Mouse (Mus musculus) neural tube, embryonic 12.5 days (tissue): ENCODE data around the gene Nod2. TPM values are rescaled to one million over a fixed set of nuclear protein-coding genes. Genes with fewer than 3 reads are reported as not detected.

ENCODE experiments used
- ATAC-seq: fragments of 200-750 bp; cut with Nextera tagmentation; 2 replicates; pipeline ENCODE4 v1.8.0; 2017; ENCODE audit warnings: low read depth, mild to moderate bottlenecking, moderate TSS enrichment, moderate library complexity; ENCODE audit not compliant: low FRiP score
- H3K27ac ChIP-seq: fragments of 300-500 bp; sonication (generic); 2 replicates; pipeline ENCODE4 v1.5.1; 2016
- H3K27me3 ChIP-seq: fragments of 300-500 bp; sonication (generic); replicated peaks from 2 replicates; pipeline ENCODE4 v1.6.1; 2016; ENCODE audit warnings: mild to moderate bottlenecking
- H3K36me3 ChIP-seq: fragments of 300-500 bp; sonication (generic); 2 replicates; pipeline ENCODE4 v1.6.1; 2016; ENCODE audit warnings: mild to moderate bottlenecking
- H3K4me1 ChIP-seq: fragments of 300-500 bp; sonication (generic); 2 replicates; pipeline ENCODE4 v1.6.1; 2016
- H3K4me2 ChIP-seq: fragments of 300-500 bp; sonication (generic); replicated peaks from 2 replicates; pipeline ENCODE4 v1.6.1; 2016; ENCODE audit warnings: mild to moderate bottlenecking
- H3K4me3 ChIP-seq: fragments of 300-500 bp; sonication (generic); 2 replicates; pipeline ENCODE4 v1.5.1; 2016
- H3K9ac ChIP-seq: fragments of 300-500 bp; sonication (generic); 2 replicates; pipeline ENCODE4 v1.6.1; 2016; ENCODE audit warnings: mild to moderate bottlenecking
- H3K9me3 ChIP-seq: fragments of 300-500 bp; sonication (generic); 2 replicates; pipeline ENCODE4 v1.6.1; 2016; ENCODE audit warnings: mild to moderate bottlenecking
- WGBS: fragments of 180-500 bp; shearing (Covaris S2); methylation state at CpG from one replicate; pipeline ENCODE4 v1.1.7; 2016; 5-methylcytosine and 5-hydroxymethylcytosine counted together
- polyA plus RNA-seq: library from polyadenylated mRNA; unstranded; fragments of >200 nt; fragmentation: Nextera tagmentation; extraction: Ambion mirVana; gene quantifications from 2 replicates; pipeline ENCODE4 v1.2.1, GENCODE M21; 2016

The Nod2 gene
- polyA plus RNA-seq, 1 experiment from 2014 or later, result 0.16 TPM

DNA sequence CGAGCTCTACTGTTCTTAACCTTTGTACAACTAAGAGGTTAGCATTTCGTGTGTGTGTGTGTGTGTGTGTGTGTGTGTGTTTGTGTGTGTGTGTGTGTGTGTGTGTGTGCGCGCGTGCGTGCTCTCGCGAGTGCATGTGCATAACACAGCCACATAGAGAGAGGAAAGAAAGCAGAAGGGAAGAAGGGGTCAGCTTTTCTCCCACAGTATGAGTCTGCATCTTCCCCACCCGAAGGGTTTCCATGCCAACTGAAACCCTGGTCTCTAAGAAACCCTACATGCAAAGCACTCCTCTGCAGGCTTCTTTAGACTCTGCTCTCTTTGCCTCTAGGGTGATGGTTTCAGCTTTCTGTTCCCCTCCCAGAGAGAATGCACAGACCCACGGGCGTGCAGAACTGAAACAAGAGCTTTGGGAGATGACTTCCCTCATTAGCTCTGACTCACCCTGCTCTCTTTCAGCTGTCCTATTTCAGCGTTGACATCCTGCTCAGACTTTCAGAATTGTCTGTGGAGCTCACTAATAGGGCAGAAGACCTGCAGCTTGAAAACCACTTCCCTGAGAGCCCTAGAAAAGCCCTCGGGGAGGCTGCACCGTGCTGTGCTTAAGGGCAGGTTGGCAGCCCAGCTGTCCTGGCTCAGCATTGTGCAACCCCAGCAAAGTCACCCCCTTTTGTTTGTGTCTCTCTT lies 21.4 kb downstream of the Nod2 start:
- Histone ChIP-seq H3K4me2 (no peak overlapping the region), H3K27me3 (no peaks in the 10 kb centered on the region), H3K4me1 (peaks cover 6% of the 10 kb centered on the region; the same call in 1 of the 2 replicates), H3K4me3 (no peak overlapping the region), H3K36me3 (no peaks in the 10 kb centered on the region), H3K9me3 (no peaks in the 10 kb centered on the region), H3K27ac (no peak overlapping the region), H3K9ac (no peak overlapping the region)
- 0 out of 2 replicates have a peak, but pooled peaks have one; percentile 25 for ATAC-seq
- WGBS, result 73% methylated on average over 12 of the region's 14 CpGs

DNA sequence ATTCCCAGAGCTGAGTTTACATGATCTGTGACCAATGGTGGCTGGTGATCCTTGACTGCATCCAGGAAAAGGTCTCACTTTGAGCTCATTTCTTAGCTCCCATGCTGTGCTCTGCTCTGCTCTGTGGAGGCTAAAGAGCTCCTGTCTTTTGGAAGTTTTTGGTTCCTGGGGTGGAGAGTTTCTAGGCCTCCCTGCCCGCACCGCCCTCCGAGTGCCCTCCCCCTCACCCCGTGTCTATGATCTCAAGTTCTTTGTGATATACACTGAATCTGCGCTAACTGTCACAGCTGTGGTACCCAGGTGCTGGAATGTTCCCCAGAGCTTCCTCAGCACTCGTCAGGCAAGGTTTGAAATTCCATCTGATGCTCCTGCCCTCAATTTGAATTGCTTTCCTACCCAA lies 23.7 kb downstream of the Nod2 start:
- Histone ChIP-seq H3K9ac (no peak overlapping the region), H3K4me1 (peaks cover 6% of the 10 kb centered on the region; the same call in 1 of the 2 replicates), H3K9me3 (no peaks in the 10 kb centered on the region), H3K27me3 (no peaks in the 10 kb centered on the region), H3K4me2 (no peak overlapping the region), H3K27ac (no peak overlapping the region), H3K4me3 (no peak overlapping the region), H3K36me3 (no peaks in the 10 kb centered on the region)
- ATAC-seq, result no peak
- 79% methylated on average over 6 of the region's 6 CpGs for WGBS

DNA sequence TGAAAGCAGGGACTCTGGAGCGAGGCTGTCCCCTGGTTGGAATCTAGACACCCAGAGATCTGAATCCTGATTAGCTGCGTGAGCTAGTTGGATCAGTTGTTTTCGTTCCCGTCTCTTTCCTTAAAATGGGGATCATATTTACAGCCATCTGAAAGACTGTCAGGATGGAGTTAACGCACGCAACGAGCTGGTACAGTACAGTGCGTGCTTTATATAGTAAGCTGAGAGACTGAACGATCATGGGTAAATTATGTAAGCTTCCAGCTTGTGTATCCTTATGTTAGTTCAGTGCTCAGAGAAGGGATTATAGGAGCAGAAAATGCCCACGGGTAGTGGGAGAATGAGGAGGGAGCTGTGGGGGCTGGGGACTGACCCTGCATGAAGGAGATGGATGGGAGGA lies 24.5 kb downstream of the Nod2 start:
- peaks cover 6% of the 10 kb centered on the region; the same call in 1 of the 2 replicates for H3K4me1 ChIP-seq
- H3K27me3 ChIP-seq, result no peaks in the 10 kb centered on the region
- no peak overlapping the region for H3K4me2 ChIP-seq
- no peaks in the 10 kb centered on the region for H3K9me3 ChIP-seq
- no peak overlapping the region for H3K4me3 ChIP-seq
- no peak overlapping the region for H3K27ac ChIP-seq
- H3K36me3 ChIP-seq, result no peaks in the 10 kb centered on the region
- no peak overlapping the region for H3K9ac ChIP-seq
- no peak for ATAC-seq
- WGBS, result 90% methylated on average over 10 of the region's 10 CpGs

DNA sequence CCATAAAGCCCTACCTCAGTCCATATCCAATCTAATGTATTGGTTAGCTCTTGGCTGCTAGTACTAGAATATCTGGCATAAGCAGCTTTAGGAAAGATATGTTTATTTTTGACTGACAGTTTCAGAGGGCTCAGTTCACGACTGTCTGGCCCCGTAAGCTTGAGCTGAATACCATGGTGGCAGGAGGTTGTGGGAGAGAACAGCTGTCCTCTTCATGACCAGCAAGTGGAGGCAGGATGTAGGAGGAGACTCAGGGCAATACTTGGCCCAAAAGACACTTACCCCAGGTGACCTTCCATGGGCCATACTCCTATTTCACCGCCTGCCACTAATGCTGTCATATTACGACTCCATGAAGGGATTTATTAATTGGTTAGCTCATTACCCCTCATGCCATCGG lies 26.7 kb downstream of the Nod2 start:
- Histone ChIP-seq H3K9me3 (no peaks in the 10 kb centered on the region), H3K4me2 (no peak overlapping the region), H3K4me1 (0 out of 2 replicates have a peak, but pooled peaks cover 2% of the 10 kb centered on the region), H3K4me3 (no peak overlapping the region), H3K9ac (no peak overlapping the region), H3K27ac (no peak overlapping the region), H3K36me3 (no peaks in the 10 kb centered on the region), H3K27me3 (no peaks in the 10 kb centered on the region)
- ATAC-seq, result no peak
- WGBS, result 84% methylated on average over 5 of the region's 5 CpGs

DNA sequence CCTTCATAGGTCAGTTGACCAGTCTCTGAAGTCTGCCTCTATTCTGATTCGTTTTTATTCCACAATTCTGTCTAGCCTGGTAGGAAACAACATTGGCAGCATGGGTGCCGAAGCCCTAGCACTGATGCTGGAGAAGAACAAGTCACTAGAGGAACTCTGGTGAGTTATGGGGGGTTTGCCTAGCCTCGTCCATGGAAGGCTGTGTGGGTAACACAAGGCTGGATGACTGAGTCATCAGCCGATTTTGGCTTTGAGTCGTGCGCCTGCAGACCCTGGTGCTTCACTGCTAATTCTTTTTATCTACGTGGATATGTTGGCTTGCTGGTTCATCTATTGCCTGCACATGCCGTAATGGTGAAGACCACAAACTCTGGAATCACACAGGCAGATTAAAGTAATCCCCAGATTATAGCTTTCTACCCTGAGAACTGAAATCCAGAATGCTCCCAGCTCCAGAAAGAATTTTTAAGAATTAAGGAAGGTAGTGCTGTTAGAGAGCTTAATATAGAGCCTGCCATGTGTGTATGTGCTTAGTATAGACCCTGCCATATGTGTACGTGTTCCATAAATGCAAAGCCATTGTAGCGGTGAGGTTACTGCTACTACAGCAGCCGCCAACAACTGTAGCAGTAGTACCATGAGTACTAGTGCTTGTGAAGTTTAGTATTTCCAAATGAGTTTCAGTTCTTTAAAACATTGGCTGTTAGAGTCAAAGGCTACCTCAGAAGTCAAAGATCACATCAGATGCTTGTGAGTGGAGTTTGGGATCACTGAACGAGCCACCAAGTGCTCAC lies 28.5 kb downstream of the Nod2 start:
- H3K9me3 ChIP-seq, result no peaks in the 10 kb centered on the region
- no peak overlapping the region for H3K4me2 ChIP-seq
- ATAC-seq, result no peak
- no peaks in the 10 kb centered on the region for H3K4me1 ChIP-seq
- no peaks in the 10 kb centered on the region for H3K27me3 ChIP-seq
- H3K36me3 ChIP-seq, result no peaks in the 10 kb centered on the region
- no peak overlapping the region for H3K27ac ChIP-seq
- WGBS, result 92% methylated on average over 12 of the region's 12 CpGs
- H3K4me3 ChIP-seq, result no peak overlapping the region
- H3K9ac ChIP-seq, result no peak overlapping the region

DNA sequence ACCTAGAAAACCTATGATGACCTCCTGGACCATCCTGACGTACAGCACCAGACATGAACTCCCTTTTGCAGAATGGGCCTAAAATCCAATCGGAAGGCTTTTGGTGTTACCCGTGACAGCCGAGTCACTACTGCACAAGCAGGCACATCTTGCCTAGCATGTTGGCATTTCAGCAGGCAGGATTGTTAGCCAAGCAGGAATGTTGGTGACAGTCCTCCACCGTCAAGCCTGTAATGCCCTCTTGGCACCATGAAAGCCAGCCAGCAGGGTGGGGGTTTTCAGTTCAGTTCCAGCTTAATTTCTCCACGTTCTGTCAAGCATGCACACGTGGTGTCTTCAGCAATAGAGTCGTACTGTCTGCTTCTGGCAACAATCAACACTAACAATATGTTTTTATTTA lies 30.0 kb downstream of the Nod2 start:
- Histone ChIP-seq H3K4me3 (no peak overlapping the region), H3K36me3 (no peaks in the 10 kb centered on the region), H3K27ac (no peak overlapping the region), H3K27me3 (no peaks in the 10 kb centered on the region), H3K9ac (no peak overlapping the region), H3K4me1 (no peaks in the 10 kb centered on the region), H3K9me3 (no peaks in the 10 kb centered on the region), H3K4me2 (no peak overlapping the region)
- ATAC-seq, result no peak
- 83% methylated on average over 8 of the region's 8 CpGs for WGBS

DNA sequence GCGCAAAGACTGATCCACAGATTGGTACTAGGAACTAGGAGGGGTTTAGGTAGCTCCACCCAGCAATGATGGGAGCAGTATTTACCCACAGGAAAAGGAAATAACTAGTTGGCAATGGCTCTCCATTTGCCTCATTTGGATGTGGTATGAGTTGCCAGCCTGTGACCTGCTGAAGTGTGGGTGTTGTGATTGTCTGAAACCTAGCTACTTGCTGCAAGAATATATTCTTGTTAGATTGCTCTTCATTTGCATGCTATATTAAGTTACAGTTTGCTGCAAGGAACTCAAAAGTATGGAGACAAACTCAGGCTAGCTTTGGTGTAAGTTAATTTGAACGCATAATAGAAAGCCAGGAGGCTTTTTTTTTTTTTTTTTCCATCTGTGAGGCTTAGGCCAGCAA lies 33.5 kb downstream of the Nod2 start:
- no peaks in the 10 kb centered on the region for H3K9me3 ChIP-seq
- H3K9ac ChIP-seq, result no peak overlapping the region
- no peaks in the 10 kb centered on the region for H3K4me1 ChIP-seq
- 96% methylated on average over 2 of the region's 2 CpGs for WGBS
- H3K27ac ChIP-seq, result no peak overlapping the region
- no peaks in the 10 kb centered on the region for H3K27me3 ChIP-seq
- no peak overlapping the region for H3K4me2 ChIP-seq
- no peak overlapping the region for H3K4me3 ChIP-seq
- no peaks in the 10 kb centered on the region for H3K36me3 ChIP-seq
- no peak for ATAC-seq

DNA sequence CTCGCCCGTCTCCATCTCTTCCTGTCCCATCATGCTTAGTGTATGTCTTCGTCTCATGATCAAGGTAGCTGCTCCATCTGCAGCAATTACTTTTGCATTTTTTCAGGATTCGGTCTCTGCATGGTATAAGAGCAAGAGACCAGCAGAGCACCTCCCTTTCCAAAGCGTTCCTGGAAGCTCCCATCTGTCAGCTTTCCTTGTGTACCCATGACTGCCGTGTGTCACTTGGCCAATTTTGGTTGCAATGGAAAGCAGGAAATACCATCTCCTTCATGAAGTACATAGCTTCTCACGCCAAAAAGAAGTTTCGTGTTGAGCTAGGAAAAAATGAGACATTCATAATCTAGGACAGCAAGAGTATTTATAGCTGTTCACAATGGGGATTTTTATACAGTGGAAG lies 33.9 kb downstream of the Nod2 start:
- Histone ChIP-seq H3K4me2 (no peak overlapping the region), H3K27me3 (no peaks in the 10 kb centered on the region), H3K4me1 (no peaks in the 10 kb centered on the region), H3K4me3 (no peak overlapping the region), H3K27ac (no peak overlapping the region), H3K36me3 (no peaks in the 10 kb centered on the region), H3K9me3 (no peaks in the 10 kb centered on the region), H3K9ac (no peak overlapping the region)
- no peak for ATAC-seq
- 90% methylated on average over 8 of the region's 8 CpGs for WGBS

DNA sequence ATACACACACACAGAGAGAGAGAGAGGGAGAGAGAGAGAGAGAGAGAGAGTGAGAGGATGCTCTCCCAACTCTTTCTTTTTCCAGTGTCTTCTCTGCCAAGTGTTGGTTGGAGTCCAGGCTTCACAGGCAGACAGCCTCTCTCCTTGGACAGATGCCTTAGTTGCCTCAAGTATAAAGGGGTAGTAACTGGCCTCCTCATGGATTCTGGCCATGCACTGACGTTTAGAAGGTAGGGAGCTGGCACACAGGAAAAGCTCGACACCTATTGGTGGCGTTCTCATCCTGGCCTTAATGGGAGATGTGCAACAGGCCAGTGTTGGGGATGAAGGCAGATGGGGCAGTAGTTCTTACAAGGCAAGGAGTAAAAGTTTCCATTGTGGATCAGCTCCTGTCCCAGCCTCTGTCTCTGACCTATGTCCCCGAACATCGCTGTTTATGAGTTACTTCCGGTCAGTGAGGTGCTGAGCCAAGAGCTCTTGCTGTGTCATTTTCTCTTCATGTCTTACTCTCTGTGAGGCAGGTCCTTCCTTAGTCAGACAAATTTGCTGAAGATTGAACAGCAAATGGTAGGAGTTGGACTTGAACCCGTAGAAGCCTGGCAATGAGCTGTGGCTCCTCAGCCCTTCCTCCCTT lies 36.7 kb downstream of the Nod2 start:
- Histone ChIP-seq H3K36me3 (no peaks in the 10 kb centered on the region), H3K4me3 (no peak overlapping the region), H3K4me2 (no peak overlapping the region), H3K27ac (no peak overlapping the region), H3K4me1 (no peaks in the 10 kb centered on the region), H3K27me3 (no peaks in the 10 kb centered on the region), H3K9me3 (no peaks in the 10 kb centered on the region), H3K9ac (no peak overlapping the region)
- ATAC-seq, result no peak
- WGBS, result 89% methylated on average over 7 of the region's 7 CpGs

DNA sequence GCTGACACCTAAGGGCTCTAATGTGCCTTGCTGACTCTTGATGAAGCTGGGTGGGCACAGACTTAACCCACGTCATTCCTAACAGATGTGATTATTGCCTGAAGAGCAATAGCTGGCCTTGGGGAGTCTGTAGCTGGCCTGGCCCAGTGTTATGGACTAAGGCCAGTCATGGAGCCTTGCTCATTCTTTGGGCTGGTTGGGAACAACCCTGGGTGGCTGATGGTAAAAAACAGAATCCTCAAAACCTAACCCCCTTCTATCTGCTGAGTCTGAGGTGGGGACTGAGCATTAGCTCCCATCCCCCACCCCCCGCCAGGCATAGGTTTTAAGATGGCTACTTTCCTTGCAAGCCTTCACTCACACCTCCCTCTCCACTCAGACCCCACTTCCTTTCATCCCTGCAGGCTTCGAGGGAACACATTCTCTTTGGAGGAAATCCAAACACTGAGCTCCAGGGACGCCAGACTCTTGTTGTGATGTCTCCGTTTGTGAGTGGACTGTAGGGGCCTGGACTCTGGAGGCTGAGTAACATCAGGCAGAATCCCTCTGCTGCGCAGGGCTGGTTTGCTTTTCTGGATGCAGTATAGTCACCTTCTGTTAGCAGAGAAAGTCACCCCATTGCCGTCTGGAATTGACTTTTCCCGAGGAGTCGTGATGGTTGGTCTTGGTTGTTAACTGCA lies 39.3 kb downstream of the Nod2 start:
- no peak overlapping the region for H3K4me3 ChIP-seq

DNA sequence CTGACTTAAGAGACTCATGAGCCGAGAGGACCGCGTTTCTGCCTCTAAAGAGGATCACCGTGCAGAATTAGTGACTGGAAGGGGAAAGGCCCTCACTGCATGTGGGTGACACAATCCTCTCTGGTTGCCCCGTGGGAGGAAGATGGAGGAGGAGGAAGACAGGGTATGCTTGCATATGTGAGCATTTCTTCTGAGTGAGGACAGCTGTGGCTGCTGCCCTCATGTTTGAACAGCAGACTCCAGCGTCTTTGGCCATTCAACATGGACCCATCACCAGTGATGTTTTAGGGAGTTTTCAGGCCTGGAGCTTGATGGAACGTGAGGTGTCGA lies 39.8 kb downstream of the Nod2 start:
- no peak for ATAC-seq
- WGBS, result 82% methylated on average over 8 of the region's 8 CpGs
- H3K27ac ChIP-seq, result no peak overlapping the region
- no peaks in the 10 kb centered on the region for H3K4me1 ChIP-seq
- H3K4me3 ChIP-seq, result no peak overlapping the region
- H3K4me2 ChIP-seq, result no peak overlapping the region
- H3K27me3 ChIP-seq, result no peaks in the 10 kb centered on the region
- no peaks in the 10 kb centered on the region for H3K36me3 ChIP-seq
- no peak overlapping the region for H3K9ac ChIP-seq
- no peaks in the 10 kb centered on the region for H3K9me3 ChIP-seq

More for the DNA sequence above, 39.3 kb downstream of the Nod2 start:
- Histone ChIP-seq H3K4me2 (no peak overlapping the region), H3K27me3 (no peaks in the 10 kb centered on the region), H3K27ac (no peak overlapping the region), H3K36me3 (no peaks in the 10 kb centered on the region), H3K9me3 (no peaks in the 10 kb centered on the region), H3K4me1 (no peaks in the 10 kb centered on the region), H3K9ac (no peak overlapping the region)
- 74% methylated on average over 9 of the region's 9 CpGs for WGBS
- ATAC-seq, result no peak

DNA sequence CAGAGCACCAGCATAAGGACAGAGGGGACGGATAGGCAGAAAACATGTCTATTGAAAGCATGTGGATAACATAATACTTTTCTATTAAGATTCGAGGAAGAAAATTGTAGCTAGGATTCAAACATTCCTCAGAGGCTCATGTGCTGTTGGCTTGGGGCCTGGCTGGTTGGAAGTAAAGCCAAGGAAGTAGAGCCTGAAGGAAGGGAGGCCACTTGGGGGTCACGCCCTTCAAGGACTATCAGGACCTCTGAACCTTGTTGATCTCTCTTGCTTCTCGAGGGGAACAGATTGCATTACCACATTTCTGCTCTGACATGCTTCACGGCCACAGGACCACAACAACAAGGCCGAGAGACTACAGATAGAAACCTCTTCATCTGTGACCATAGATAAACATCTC lies 42.0 kb downstream of the Nod2 start:
- no peaks in the 10 kb centered on the region for H3K36me3 ChIP-seq
- H3K9me3 ChIP-seq, result no peaks in the 10 kb centered on the region
- no peak overlapping the region for H3K4me3 ChIP-seq
- no peak overlapping the region for H3K27ac ChIP-seq
- no peaks in the 10 kb centered on the region for H3K4me1 ChIP-seq
- H3K9ac ChIP-seq, result no peak overlapping the region
- ATAC-seq, result no peak
- WGBS, result 82% methylated on average over 6 of the region's 6 CpGs
- H3K27me3 ChIP-seq, result no peaks in the 10 kb centered on the region
- H3K4me2 ChIP-seq, result no peak overlapping the region
